Mouse (Mus musculus): ENCODE measurements around the gene Olfr1323. TPM values are rescaled to one million over a fixed set of nuclear protein-coding genes. Genes with fewer than 3 reads are reported as not detected.

Gene Olfr1323
- not detected for total RNA-seq (2021)
- polyA plus RNA-seq (2012; rRNA removed) = not detected in 2 replicates
- long read RNA-seq = 0 reads

- no peak for DNase-seq
These were observed at the start of gene Olfr1323 for GRCm38 (mm10) chrX:50019259-50019658. Gene Olfr1323 (minus strand): TSS chrX:50019359.

- DNase-seq = no peak
These were observed 6.9 kb downstream of the Olfr1323 start for GRCm38 (mm10) chrX:50012242-50012641.

Other genes starting within 250 kb of the Olfr1323 start
- gene Igsf1, start 221.6 kb downstream of the Olfr1323 start, total RNA-seq (2021) = 1 to 10 TPM in 1 of 2 experiments, under 1 TPM in 1; 0.63 to 1.4 TPM
- gene Igsf1, start 221.6 kb downstream of the Olfr1323 start, polyA plus RNA-seq (2012; rRNA removed) = 0.08 and 0.29 TPM in 2 replicates
- not detected for gene Olfr1322, start 127.9 kb downstream of the Olfr1323 start, total RNA-seq (2021)
- not detected in 2 replicates for gene Olfr1322, start 127.9 kb downstream of the Olfr1323 start, polyA plus RNA-seq (2012; rRNA removed)

Measured in adrenal gland, adult 2 months (tissue).